Mouse (Mus musculus) cerebellum, adult 8-10 months (tissue): ENCODE data around the gene Clec2i.
A peak's percentile ranks its signal among the peaks of the same experiment; 100 is the strongest.
"Not testable (repeated sequence)": the region's sequence is repeated elsewhere in the genome, so short reads cannot be mapped to it uniquely, and the experiment has no call there.

Source experiments
- DNase-seq: peaks from one replicate; pipeline ENCODE4 v3.0.0; 2022

Gene Clec2i

GRCm38 (mm10) chr6:128855477-128855876, 31.9 kb upstream of the Clec2i start:
- no peak for DNase-seq

- DNase-seq, result peak; percentile 46
Observed at GRCm38 (mm10) chr6:128856250-128856649, 31.1 kb upstream of the Clec2i start.

GRCm38 (mm10) chr6:128857976-128858375, 29.4 kb upstream of the Clec2i start:
- DNase-seq, result no peak

GRCm38 (mm10) chr6:128868861-128869260, 18.5 kb upstream of the Clec2i start:
- DNase-seq, result no peak

GRCm38 (mm10) chr6:128871910-128872610, 15.3 kb upstream of the Clec2i start:
- no peak for DNase-seq

GRCm38 (mm10) chr6:128888834-128889233, 1.4 kb downstream of the Clec2i start:
- DNase-seq, result no peak

GRCm38 (mm10) chr6:128890948-128891355, 3.6 kb downstream of the Clec2i start, which contains the start of gene BC035044:
TSS of gene BC035044 (minus strand) at chr6:128891126.
- no peak for DNase-seq

- DNase-seq, result no peak
Observed at GRCm38 (mm10) chr6:128895404-128896001, 8.1 kb downstream of the Clec2i start.

GRCm38 (mm10) chr6:128900044-128900443, 12.7 kb downstream of the Clec2i start:
- no peak for DNase-seq

GRCm38 (mm10) chr6:128900796-128901552, 13.6 kb downstream of the Clec2i start:
- DNase-seq, result not testable (repeated sequence)

GRCm38 (mm10) chr6:128913598-128914254, 26.3 kb downstream of the Clec2i start:
- no peak for DNase-seq

GRCm38 (mm10) chr6:128917322-128917721, 29.9 kb downstream of the Clec2i start:
- no peak for DNase-seq

GRCm38 (mm10) chr6:128933050-128933449, 45.7 kb downstream of the Clec2i start:
- DNase-seq, result no peak

GRCm38 (mm10) chr6:128934081-128934480, 46.7 kb downstream of the Clec2i start, which contains the start of gene Clec2g:
TSS of gene Clec2g (plus strand) at chr6:128934381.
- DNase-seq, result not testable (repeated sequence)

- not testable (repeated sequence) for DNase-seq
Observed at GRCm38 (mm10) chr6:128935889-128936665, 48.7 kb downstream of the Clec2i start.

GRCm38 (mm10) chr6:128941646-128942421, 54.4 kb downstream of the Clec2i start:
- DNase-seq, result no peak

GRCm38 (mm10) chr6:128945564-128945963, 58.2 kb downstream of the Clec2i start:
- DNase-seq, result no peak
